Mouse (Mus musculus): ENCODE results near the gene Trio. TPM values are rescaled to one million over a fixed set of nuclear protein-coding genes. Genes with fewer than 3 reads are reported as not detected.
"Not testable (repeated sequence)": the region's sequence is repeated elsewhere in the genome, so short reads cannot be mapped to it uniquely, and the experiment has no call there.

The Trio gene
- polyA plus RNA-seq, 1 experiment from 2014 or later: 52.8 TPM

DNA sequence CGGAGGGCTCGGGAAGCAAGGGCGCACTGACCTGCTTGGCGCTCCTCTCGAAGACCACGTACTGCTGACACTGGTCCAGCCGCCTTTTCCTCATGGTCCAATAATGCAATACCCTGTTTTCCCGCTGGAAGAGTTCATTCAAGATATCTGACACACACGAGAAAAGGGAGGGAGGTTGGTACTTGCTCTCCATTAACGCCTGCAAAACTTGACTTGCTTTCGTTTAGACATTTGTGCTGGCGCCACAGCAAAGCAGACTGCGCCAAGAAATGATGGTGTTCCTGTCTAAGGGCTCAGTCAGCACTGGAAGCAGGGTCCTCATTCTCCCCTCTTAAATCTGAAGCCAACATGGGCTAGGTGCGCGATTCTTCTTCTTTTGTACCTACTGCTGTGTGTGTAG lies 184.0 kb downstream of the Trio start:
- H3K4me3 ChIP-seq: no peak overlapping the region
- ATAC-seq (ENCODE audit: insufficient number of reproducible peaks, low FRiP score, low TSS enrichment, low read depth): no peak
- H3K27ac ChIP-seq: no peak overlapping the region
- WGBS: 84% methylated on average over 15 of the region's 15 CpGs
- no peaks in the 10 kb centered on the region for H3K9me3 ChIP-seq
- peaks cover 80% of the 10 kb centered on the region for H3K36me3 ChIP-seq
- H3K4me1 ChIP-seq: no peaks in the 10 kb centered on the region
- H3K27me3 ChIP-seq: no peaks in the 10 kb centered on the region
- no peak overlapping the region for H3K4me2 ChIP-seq
- H3K9ac ChIP-seq: no peak overlapping the region

DNA sequence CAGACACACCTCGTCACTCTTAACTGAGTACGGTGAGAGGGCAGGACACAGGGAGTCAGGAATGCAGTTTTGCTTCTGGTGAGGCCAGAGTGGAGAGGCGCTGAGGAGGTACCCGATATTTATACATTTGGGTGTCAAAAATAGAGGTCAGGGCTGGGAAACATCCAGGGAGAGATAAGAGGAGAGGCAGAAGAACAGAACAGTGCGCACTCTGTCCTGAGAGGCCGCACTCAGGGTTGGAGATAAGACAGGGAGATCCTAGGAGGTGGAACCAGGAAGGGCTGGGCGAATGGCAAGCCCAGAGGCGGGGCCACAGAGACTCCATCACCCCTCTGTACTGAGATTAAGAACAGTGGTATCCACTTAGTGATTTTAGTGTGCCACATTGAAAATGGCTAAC lies 185.1 kb downstream of the Trio start:
- no peaks in the 10 kb centered on the region for H3K27me3 ChIP-seq
- H3K9ac ChIP-seq: no peak overlapping the region
- no peaks in the 10 kb centered on the region for H3K4me1 ChIP-seq
- H3K9me3 ChIP-seq: no peaks in the 10 kb centered on the region
- peaks cover 77% of the 10 kb centered on the region for H3K36me3 ChIP-seq
- no peak overlapping the region for H3K27ac ChIP-seq
- WGBS: 80% methylated on average over 8 of the region's 8 CpGs
- ATAC-seq (ENCODE audit: insufficient number of reproducible peaks, low FRiP score, low TSS enrichment, low read depth): no peak
- H3K4me2 ChIP-seq: no peak overlapping the region
- no peak overlapping the region for H3K4me3 ChIP-seq

DNA sequence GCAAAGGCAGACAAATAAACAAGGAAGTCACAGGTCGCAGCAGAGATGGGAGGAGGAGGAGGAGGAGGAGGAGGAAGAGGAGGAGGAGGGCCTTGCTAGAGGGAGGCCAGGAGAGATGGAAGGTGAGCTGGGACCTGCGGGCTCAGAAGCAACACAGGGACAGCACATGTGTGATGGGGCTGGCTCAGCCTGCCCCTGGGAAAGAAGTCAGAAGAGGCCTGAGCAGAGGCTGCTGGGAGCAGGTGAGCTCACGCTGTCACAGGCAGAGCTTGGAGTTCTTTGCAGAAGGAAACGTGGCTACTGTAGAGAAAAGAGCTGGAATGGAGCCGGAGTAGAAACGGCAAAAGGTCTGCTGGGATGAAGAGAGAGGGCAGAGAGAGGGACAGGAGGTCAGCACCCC lies 185.5 kb downstream of the Trio start:
- Histone ChIP-seq H3K9ac (no peak overlapping the region), H3K9me3 (no peaks in the 10 kb centered on the region), H3K27ac (no peak overlapping the region), H3K27me3 (no peaks in the 10 kb centered on the region), H3K4me1 (no peaks in the 10 kb centered on the region), H3K4me3 (no peak overlapping the region), H3K36me3 (peaks cover 73% of the 10 kb centered on the region), H3K4me2 (no peak overlapping the region)
- WGBS: 74% methylated on average over 6 of the region's 6 CpGs
- no peak for ATAC-seq (ENCODE audit: insufficient number of reproducible peaks, low FRiP score, low TSS enrichment, low read depth)

DNA sequence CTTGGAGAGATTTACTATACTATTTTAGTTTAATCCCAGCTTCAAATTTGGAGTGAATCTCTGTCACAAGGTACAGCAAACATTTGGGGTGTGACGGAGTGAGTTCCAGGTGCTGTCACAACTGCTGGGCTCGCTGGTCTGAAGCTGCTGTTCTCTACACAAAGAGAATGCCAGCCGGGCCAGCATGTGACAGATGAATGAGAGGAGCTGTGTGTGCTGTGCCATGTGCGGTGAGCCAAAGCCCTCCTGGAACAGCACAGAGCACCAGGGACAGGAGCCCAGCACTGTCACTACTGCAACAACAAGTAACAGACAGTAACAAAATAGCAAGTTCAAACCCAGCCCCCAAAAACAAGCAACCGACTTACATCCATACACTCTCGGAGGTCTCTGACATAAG lies 194.0 kb downstream of the Trio start:
- ATAC-seq (ENCODE audit: insufficient number of reproducible peaks, low FRiP score, low TSS enrichment, low read depth): no peak
- Histone ChIP-seq H3K36me3 (peaks cover 79% of the 10 kb centered on the region), H3K27ac (no peak overlapping the region), H3K27me3 (no peaks in the 10 kb centered on the region), H3K9me3 (no peaks in the 10 kb centered on the region), H3K4me1 (no peaks in the 10 kb centered on the region), H3K9ac (no peak overlapping the region), H3K4me3 (no peak overlapping the region), H3K4me2 (no peak overlapping the region)
- WGBS: 89% methylated on average over 6 of the region's 6 CpGs

DNA sequence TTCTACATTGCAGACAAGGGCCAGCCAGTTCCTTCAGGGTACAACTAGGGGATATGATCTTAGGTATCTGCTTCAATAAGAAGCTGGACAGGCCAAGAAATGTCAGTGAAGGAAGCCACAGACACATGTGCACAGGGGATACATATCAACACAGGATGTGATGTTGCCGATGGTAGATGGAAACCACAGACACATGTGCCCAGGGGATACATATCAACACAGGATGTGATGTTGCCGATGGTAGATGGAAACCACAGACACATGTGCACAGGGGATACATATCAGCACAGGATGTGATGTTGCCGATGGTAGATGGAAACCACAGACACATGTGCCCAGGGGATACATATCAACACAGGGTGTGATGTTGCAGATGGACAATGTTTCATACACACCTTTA lies 197.8 kb downstream of the Trio start:
- H3K9me3 ChIP-seq; H3K4me1 ChIP-seq; ATAC-seq (ENCODE audit: insufficient number of reproducible peaks, low FRiP score, low TSS enrichment, low read depth); H3K27me3 ChIP-seq; H3K4me2 ChIP-seq; H3K4me3 ChIP-seq; H3K27ac ChIP-seq; H3K9ac ChIP-seq: not testable (repeated sequence)
- H3K36me3 ChIP-seq: peaks cover 93% of the 10 kb centered on the region
- 76% methylated on average over 3 of the region's 3 CpGs for WGBS

DNA sequence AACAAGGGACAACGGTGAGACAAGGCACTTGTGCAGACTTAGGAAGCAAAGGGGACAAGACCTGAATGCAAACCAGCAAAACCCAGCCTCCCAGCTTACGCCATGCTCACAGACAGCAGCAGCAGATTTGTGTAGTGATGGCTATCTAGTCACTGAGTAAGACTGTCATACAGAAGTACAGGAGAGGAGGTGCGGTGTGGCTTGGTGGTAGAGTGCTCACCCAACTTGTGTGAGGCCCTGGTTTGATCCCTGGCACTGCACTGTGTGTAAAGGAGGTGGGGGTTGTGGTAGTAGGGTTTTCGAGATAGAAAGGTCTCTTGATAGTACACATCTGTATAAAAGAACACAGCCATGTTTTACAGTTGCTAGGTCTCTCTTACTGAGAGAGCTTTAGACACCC lies 198.8 kb downstream of the Trio start:
- no peak for ATAC-seq (ENCODE audit: insufficient number of reproducible peaks, low FRiP score, low TSS enrichment, low read depth)
- H3K27me3 ChIP-seq: no peaks in the 10 kb centered on the region
- no peak overlapping the region for H3K4me2 ChIP-seq
- no peaks in the 10 kb centered on the region for H3K9me3 ChIP-seq
- H3K4me3 ChIP-seq: no peak overlapping the region
- H3K27ac ChIP-seq: no peak overlapping the region
- 89% methylated on average over 4 of the region's 4 CpGs for WGBS
- H3K36me3 ChIP-seq: peaks cover 88% of the 10 kb centered on the region
- no peaks in the 10 kb centered on the region for H3K4me1 ChIP-seq
- H3K9ac ChIP-seq: no peak overlapping the region

DNA sequence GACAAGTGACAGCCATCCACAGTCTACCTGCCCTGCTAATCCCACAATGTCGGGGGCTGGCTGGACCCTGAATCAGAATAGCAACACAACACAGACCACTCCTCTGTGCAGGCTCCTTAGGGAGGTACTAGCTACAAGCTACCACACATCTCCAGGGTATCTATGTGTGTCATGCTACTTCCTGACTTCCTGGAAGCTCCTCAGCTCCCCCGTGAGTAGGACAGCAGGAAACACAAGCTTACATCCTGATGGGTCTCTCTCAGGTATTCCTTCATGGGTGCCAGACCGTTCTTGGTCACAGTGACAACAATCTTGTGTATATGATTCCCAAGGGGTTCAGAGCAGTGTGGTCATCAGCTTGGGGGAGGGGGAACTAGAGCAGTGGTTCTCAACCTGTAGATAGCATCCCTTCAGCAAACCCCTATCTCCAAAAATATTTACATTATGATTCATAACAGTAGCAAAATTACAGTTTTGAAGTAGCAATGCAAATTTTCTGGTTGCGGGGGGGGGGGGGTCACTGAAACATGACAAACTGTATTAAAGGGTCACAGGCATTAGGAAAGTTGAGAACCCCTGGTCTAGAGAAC lies 199.5 kb downstream of the Trio start:
- H3K9ac ChIP-seq: no peak overlapping the region
- ATAC-seq (ENCODE audit: insufficient number of reproducible peaks, low FRiP score, low TSS enrichment, low read depth): no peak
- no peak overlapping the region for H3K27ac ChIP-seq
- no peaks in the 10 kb centered on the region for H3K4me1 ChIP-seq
- no peak overlapping the region for H3K4me3 ChIP-seq
- H3K27me3 ChIP-seq: no peaks in the 10 kb centered on the region
- H3K36me3 ChIP-seq: peaks cover 84% of the 10 kb centered on the region
- no peak overlapping the region for H3K4me2 ChIP-seq
- 87% methylated on average over 4 of the region's 4 CpGs for WGBS
- H3K9me3 ChIP-seq: no peaks in the 10 kb centered on the region

DNA sequence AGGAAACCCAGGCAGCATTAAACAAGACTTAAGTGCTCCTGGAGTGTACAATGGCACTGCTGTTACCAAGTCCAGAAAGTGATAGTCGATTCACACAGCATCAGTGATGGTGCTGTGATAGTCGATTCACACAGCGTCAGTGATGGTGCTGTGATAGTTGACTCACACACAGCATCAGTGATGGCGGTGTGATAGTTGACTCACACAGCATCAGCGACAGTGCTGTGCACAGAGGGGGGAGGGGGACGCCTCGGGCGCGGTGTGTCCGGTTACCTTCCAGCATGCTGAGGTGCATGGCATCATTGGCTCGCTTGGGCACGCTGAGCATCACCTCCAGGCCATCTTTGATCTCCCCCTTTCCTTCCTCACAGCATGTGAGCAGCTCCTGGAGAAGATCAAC lies 200.3 kb downstream of the Trio start:
- Histone ChIP-seq H3K27ac (no peak overlapping the region), H3K9me3 (no peaks in the 10 kb centered on the region), H3K4me3 (no peak overlapping the region), H3K9ac (no peak overlapping the region), H3K27me3 (no peaks in the 10 kb centered on the region), H3K36me3 (peaks cover 82% of the 10 kb centered on the region), H3K4me1 (no peaks in the 10 kb centered on the region), H3K4me2 (no peak overlapping the region)
- ATAC-seq (ENCODE audit: insufficient number of reproducible peaks, low FRiP score, low TSS enrichment, low read depth): no peak
- 92% methylated on average over 12 of the region's 12 CpGs for WGBS

DNA sequence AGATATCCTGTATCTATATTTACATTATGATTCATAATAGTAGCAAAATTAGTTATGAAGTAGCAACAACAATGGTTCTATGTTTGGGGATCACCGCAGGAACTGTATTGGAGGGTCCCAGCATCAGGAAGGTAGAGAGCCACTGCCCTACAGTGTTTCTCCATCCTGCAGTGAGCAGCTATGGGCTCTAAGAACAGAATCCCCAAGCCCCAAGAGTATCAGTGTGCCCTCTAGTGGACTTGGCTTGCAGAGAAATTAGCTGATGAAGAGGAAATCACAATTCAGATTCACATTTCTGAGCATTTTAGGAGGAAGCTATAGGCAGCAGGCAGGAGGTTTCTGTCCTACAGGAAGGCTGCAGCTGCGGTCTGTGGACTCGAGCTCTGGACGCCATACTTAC lies 202.1 kb downstream of the Trio start:
- 81% methylated on average over 4 of the region's 4 CpGs for WGBS
- no peaks in the 10 kb centered on the region for H3K27me3 ChIP-seq
- no peak overlapping the region for H3K4me3 ChIP-seq
- no peaks in the 10 kb centered on the region for H3K4me1 ChIP-seq
- no peak overlapping the region for H3K9ac ChIP-seq
- no peaks in the 10 kb centered on the region for H3K9me3 ChIP-seq
- H3K27ac ChIP-seq: no peak overlapping the region
- H3K4me2 ChIP-seq: no peak overlapping the region
- peaks cover 82% of the 10 kb centered on the region for H3K36me3 ChIP-seq
- ATAC-seq (ENCODE audit: insufficient number of reproducible peaks, low FRiP score, low TSS enrichment, low read depth): no peak

DNA sequence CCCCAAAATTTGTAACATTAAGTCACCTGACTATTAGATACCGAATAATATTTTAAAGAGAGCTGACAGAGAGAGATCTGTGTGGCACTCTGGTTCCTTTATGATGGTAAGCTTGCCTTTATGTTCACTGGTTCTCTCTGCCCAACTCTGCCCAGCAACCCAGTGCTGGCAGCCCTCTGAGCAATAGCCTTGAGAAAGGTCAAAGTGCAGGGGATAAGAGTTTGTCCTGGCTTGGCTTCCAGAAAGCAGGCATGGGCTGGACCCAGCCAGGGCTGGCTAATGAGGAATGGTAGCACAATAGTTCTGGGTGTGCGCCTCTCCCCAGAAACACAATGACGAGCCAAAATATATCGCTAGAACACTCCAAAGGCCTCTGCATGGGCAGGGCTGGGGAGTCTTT lies 203.2 kb downstream of the Trio start:
- peaks cover 83% of the 10 kb centered on the region for H3K36me3 ChIP-seq
- H3K4me2 ChIP-seq: no peak overlapping the region
- H3K9ac ChIP-seq: no peak overlapping the region
- no peak overlapping the region for H3K27ac ChIP-seq
- no peak overlapping the region for H3K4me3 ChIP-seq
- 93% methylated on average over 4 of the region's 4 CpGs for WGBS
- H3K9me3 ChIP-seq: no peaks in the 10 kb centered on the region
- ATAC-seq (ENCODE audit: insufficient number of reproducible peaks, low FRiP score, low TSS enrichment, low read depth): no peak
- no peaks in the 10 kb centered on the region for H3K27me3 ChIP-seq
- no peaks in the 10 kb centered on the region for H3K4me1 ChIP-seq

DNA sequence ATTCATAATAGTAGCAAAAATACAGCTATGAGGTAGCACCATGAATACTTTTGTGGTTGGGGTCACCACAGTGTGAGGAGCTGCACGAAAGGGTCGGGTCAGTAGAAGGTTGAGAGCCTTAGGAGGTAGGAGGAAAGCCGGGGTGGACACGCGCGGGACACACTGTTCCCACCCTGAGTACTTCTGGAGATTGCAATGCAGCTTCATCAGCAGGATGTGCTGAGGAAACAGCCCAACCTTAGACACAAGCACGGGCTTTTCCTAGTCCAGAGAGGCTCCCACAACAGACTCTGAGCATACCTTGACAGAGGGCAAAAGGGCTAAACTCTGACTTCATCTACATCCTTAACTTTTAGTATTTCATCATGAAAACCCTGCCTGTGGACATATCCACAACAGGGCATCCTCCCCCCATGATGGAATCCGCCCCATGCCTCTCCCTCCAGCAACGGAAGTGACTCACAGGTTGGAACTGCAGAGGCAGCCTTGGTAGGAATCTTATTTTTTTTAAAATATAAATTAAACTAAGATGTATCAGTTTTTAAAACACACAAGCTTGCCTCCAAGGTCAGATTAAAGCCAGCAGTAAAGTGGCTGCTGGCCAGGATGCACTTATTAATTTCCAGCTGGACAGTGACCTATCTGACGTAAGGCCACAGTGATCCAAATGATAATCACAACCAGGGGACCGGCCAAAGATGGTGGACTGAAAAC lies 203.8 kb downstream of the Trio start:
- Histone ChIP-seq H3K4me1 (0 out of 2 replicates have a peak, but pooled peaks cover 3% of the 10 kb centered on the region), H3K27ac (no peak overlapping the region), H3K4me3 (no peak overlapping the region), H3K36me3 (peaks cover 83% of the 10 kb centered on the region), H3K9me3 (no peaks in the 10 kb centered on the region), H3K9ac (no peak overlapping the region), H3K27me3 (no peaks in the 10 kb centered on the region), H3K4me2 (no peak overlapping the region)
- no peak for ATAC-seq (ENCODE audit: insufficient number of reproducible peaks, low FRiP score, low TSS enrichment, low read depth)
- 82% methylated on average over 11 of the region's 11 CpGs for WGBS

DNA sequence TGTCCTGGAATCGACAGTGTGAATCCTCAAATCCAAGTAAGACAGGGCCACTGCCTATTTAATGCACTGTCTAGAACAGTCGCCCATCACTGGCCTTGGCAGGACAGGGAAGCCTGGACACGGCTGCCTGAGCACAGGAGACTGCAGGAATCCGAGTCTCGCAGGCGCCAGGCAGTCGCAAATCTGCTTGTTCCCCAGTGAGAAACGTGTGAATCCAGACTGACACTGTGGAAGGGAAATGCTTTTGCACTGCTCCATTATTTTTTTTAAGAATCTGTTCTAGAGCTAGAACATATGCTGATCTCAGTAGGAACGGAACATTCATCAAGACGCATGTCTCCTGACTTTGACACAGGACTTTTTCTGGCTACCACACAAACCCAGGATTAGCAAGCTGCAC lies 208.6 kb downstream of the Trio start:
- Histone ChIP-seq H3K4me2 (no peak overlapping the region), H3K27ac (no peak overlapping the region)
- WGBS: 65% methylated on average over 10 of the region's 10 CpGs

More for the DNA sequence above, 208.6 kb downstream of the Trio start:
- peaks cover 22% of the 10 kb centered on the region for H3K4me1 ChIP-seq
- no peaks in the 10 kb centered on the region for H3K9me3 ChIP-seq
- no peak for ATAC-seq (ENCODE audit: insufficient number of reproducible peaks, low FRiP score, low TSS enrichment, low read depth)
- peaks cover 75% of the 10 kb centered on the region for H3K36me3 ChIP-seq
- H3K9ac ChIP-seq: no peak overlapping the region
- H3K27me3 ChIP-seq: no peaks in the 10 kb centered on the region
- no peak overlapping the region for H3K4me3 ChIP-seq
